Mouse (Mus musculus): ENCODE measurements at regions not wholly inside any gene's neighbourhood (a gene's known extent, or its start where the extent isn't known, plus 50 kb on each side); places are given as distances from the start of the nearest gene placed in this dataset.
"Not testable (repeated sequence)": the region's sequence is repeated elsewhere in the genome, so short reads cannot be mapped to it uniquely, and the experiment has no call there.

DNA sequence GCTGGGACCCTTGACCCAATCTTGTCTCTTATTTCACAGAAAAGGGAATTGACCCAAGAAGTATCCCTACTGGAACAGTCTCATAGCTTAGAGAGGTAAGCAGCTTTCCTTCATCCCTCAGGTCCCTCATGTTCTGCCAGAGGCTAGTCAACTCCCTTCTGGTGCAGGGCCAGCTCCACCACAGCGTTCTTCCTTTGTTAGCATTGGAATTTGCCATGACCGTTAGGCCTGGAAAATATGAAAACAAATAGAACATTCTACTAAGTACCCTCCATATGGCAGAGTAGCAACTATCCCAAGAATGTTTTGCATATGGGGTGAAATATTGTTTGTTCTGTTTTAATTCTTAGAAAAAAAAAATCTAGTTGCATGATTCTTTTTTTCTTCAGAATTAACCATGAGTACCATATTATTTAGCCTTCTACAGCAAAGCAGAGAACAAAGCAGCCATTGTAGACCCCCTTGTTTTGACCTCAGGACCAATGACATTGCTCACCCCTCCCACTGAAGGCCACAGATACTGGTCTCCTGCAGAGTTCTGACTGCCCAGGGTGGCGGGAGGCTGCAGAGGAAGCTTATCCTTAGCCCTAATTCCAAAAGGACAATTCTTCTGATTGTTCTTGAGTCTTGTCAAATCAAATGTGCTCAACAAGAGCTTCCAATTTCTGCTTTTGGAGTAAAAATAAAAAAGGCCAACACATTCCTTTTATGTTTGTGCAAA is 78.1 kb upstream of the Ehbp1 start:
- no peak for DNase-seq (ENCODE audit: low spot score)

DNA sequence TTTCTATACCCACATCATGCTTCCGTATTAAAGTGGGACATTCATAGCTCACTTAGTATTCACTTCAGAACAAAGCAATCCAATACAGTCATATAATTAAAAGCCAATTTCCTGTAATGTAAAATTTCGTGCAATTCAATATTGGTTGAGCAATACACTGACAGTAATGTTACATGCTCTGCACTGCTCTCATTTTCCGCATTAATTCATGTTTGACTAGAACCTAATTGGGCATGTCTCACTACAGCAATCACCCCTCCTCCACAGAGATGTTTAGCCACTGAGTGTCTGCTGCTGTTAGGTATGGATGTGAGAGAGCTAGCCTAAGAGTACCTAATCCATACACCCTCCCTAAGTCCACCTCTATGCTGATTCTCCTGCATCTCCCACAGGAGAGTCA is 79.7 kb upstream of the Ehbp1 start:
- no peak for DNase-seq (ENCODE audit: low spot score)

DNA sequence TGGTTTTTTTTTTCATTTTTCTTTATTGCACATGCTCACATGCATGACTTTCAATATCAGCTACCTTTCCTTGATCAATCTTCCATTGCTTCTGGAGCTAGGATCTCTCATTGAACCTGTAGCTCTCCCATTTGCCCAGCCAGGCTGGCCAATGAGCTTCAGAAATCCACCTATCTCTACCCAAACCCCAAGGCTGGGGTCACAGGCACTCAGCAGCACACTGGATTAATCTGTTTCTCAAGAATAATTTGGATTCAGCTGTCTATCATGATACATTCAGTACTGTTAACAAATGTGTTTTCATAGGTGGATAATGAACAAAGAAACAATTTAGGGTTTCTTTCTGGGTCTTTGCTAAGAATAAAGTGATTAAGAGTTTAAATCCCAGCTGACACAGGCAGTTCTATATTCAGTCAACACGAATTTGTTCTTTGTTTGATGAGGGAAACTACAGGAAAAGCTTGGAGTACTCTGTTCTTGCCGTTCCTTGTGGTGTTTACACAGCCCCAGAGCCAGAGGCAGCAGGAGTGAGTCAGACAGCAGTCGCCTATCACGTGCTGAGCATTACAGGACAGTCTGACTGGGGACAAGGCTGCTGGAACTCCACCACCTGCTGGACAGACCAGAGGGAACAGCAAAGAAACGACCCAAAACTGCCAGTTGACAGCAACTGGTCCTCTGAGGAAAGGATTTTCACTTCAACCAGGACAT is 74.6 kb upstream of the Tmem17 start:
- DNase-seq (ENCODE audit: low spot score): peak; percentile 66

- no peak for DNase-seq (ENCODE audit: low spot score)
These were observed 74.1 kb upstream of the Tmem17 start for GRCm38 (mm10) chr11:22437851-22438215.

DNA sequence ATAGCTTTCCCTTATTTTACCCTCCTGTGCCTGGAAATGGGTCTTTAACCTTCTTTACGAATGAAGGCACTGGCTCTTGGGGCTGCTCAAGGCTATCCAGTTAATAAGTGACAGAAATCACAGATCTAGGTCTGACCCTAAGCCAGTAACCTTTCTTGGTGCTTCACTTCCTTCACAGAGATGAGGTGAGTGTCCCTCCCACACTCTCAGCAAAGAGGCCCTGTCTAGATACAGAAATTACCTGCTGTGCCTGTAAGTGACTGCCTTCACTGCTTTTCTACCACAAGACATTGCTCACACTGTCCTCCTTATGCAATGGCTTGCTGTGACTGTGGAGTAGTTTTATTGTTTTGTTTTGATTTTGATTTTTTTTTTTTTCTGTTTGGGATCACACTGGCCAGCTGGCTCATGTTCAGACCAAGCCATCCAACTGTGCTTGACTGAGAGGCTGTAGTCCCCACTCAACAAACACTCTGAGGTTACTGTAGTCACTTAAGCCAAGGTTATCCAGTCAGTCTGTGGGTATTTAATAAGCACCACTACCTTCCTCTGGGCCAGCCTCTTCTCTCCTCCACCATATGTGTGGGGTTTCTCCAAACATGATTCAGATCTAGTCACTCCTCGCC is 73.3 kb upstream of the Tmem17 start:
- DNase-seq (ENCODE audit: low spot score): no peak

DNA sequence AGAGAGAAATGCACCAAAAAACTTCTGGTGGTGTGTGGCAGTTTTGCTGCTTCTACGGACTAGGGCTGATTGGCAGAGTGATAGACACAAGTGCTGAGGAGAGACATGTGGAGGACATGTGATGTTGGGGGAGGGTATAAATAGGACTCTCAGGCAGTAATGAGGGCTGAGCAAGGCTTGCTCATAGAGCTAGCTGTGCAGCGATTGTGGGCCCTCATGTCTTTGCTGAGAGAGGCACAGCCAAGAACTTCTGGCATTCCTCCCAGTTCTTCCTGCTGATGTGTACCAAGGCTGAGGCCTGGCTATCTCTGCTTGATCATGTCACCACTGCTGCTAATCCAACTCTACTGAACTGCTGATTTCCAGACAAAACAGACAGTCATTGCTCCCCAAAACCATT is 71.4 kb upstream of the Tmem17 start:
- DNase-seq (ENCODE audit: low spot score): peak; percentile 41

DNA sequence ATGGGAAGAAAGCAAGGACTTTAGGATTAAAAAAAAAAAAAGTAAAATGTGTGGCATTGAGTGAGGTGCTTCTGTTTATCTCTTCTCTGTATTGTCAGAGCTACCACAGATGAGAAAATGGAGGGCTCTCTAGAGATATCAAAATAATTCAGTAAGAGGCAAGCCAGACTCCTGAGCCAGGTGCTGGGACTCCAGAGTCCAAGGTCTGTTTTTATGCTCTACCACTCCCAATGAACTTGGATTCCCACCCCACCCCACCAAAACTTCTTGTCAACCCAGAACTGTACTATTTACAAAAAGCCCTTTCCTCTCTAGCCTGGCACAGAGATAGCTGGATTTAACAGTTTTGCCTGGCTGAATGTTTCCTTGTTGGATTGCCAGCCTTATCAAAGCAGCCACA is 58.7 kb upstream of the Tmem17 start:
- no peak for DNase-seq (ENCODE audit: low spot score)

GRCm38 (mm10) chr11:22456286-22456685 is 55.6 kb upstream of the Tmem17 start:
- no peak for DNase-seq (ENCODE audit: low spot score)

- no peak for DNase-seq (ENCODE audit: low spot score)
These were observed 54.7 kb upstream of the Tmem17 start for GRCm38 (mm10) chr11:22457220-22457619.

- no peak for DNase-seq (ENCODE audit: low spot score)
These were observed 52.8 kb upstream of the Tmem17 start for GRCm38 (mm10) chr11:22458951-22459703.

DNA sequence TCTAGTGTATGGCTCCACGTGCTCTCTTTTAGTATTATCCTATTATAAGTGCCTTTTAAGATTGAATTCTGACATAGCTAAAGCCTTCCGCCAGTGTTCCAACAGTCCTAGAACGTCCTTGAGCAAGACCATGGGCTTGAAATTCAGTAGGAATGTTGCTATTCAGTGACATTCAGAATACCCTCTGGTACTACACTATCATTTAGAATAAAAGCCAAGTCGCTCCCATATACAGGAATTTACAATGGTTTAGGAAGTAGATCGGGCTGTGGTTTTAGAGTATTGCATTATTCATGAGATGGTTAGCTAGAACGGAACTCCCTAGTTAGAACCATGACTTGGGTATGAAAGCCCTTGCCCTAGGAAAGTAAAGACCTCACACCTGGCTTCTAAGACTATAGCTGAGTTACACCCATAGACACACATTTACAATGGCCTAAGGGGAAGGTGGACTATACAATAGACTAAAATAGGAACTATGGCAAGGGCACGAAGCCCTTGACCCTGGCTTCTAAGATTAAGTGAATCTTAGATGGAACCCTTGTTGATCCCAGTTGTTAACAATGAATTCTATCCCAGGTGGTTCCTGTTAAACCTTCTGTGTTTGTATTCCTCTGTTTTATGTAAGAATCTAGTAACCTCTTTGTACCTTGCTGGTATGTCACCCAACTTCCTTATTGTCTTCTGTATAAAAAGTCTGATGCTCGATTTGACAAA is 50.7 kb upstream of the Tmem17 start:
- not testable (repeated sequence) for DNase-seq (ENCODE audit: low spot score)
